Mouse (Mus musculus) embryonic facial prominence, embryonic 10.5 days (tissue): ENCODE data around the gene Prl3d2. TPM values are rescaled to one million over a fixed set of nuclear protein-coding genes. Genes with fewer than 3 reads are reported as not detected.
"Not testable (repeated sequence)": the region's sequence is repeated elsewhere in the genome, so short reads cannot be mapped to it uniquely, and the experiment has no call there.

Experiments used
- DNase-seq: peaks from one replicate; pipeline ENCODE4 v3.0.0-alpha.2; 2017; ENCODE audit warnings: low spot score
- H3K27ac ChIP-seq: fragments of 300-500 bp; sonication (generic); replicated peaks from 2 replicates; pipeline ENCODE4 v1.5.1; 2016; ENCODE audit warnings: mild to moderate bottlenecking
- H3K27me3 ChIP-seq: fragments of 300-500 bp; sonication (generic); replicated peaks from 2 replicates; pipeline ENCODE4 v1.6.1; 2016; ENCODE audit warnings: low read depth, mild to moderate bottlenecking; ENCODE audit not compliant: poor library complexity, severe bottlenecking
- H3K36me3 ChIP-seq: fragments of 300-500 bp; sonication (generic); replicated peaks from 2 replicates; pipeline ENCODE4 v1.6.1; 2016; ENCODE audit warnings: mild to moderate bottlenecking, moderate library complexity
- H3K4me1 ChIP-seq: fragments of 300-500 bp; sonication (generic); 2 replicates; pipeline ENCODE4 v1.6.1; 2016
- H3K4me3 ChIP-seq: fragments of 300-500 bp; sonication (generic); 2 replicates; pipeline ENCODE4 v1.5.1; 2016; ENCODE audit warnings: mild to moderate bottlenecking, moderate library complexity
- H3K9me3 ChIP-seq: fragments of 300-500 bp; sonication (generic); 2 replicates; pipeline ENCODE4 v1.6.1; 2016; ENCODE audit warnings: mild to moderate bottlenecking
- WGBS: fragments of 180-500 bp; shearing (Covaris S2); methylation state at CpG from one replicate; pipeline ENCODE4 v1.1.7; 2016; 5-methylcytosine and 5-hydroxymethylcytosine counted together
- polyA plus RNA-seq: library from polyadenylated mRNA; unstranded; fragments of >200 nt; fragmentation: Nextera tagmentation; extraction: Ambion mirVana; gene quantifications from 2 replicates; pipeline ENCODE4 v1.2.1, GENCODE M21; 2016

The Prl3d2 gene
- not detected in 2 replicates for polyA plus RNA-seq

- DNase-seq, H3K4me3 ChIP-seq, H3K27ac ChIP-seq, H3K36me3 ChIP-seq, H3K27me3 ChIP-seq, H3K9me3 ChIP-seq, H3K4me1 ChIP-seq: not testable (repeated sequence)
- 89% methylated on average over 4 of the region's 4 CpGs for WGBS
These were observed at the start of gene Prl3d2 for GRCm38 (mm10) chr13:27121398-27121797. Gene Prl3d2 (plus strand): TSS chr13:27121698.

DNA sequence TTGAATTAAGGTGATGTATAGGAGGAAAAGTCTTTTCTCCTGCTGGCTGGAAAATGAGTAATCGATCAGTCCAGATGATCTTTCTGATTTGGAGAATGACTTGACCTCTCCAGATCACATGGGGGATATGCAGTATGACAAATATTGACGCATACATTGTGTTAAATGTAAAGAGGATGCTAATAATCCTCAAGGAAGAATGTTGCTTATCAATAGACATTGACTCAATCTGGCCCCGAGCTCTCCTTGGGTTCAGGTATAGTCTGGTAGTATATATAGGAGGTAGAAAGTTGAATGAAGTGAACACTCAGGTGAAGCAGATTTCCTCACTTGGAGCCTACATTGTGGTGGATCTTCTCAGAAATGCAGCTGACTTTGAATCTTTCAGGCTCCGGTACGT lies 27.6 kb upstream of the Prl3d2 start, which contains the start of gene Prl3d1:
Prl3d1 (plus strand) TSS at position 301 of the 400 bp plus-strand sequence.
- H3K9me3 ChIP-seq, H3K4me3 ChIP-seq, H3K36me3 ChIP-seq, H3K27me3 ChIP-seq, DNase-seq, H3K27ac ChIP-seq, H3K4me1 ChIP-seq: not testable (repeated sequence)
- 92% methylated on average over 5 of the region's 5 CpGs for WGBS

GRCm38 (mm10) chr13:27148264-27148663 lies 26.8 kb downstream of the Prl3d2 start:
- no peak overlapping the region for H3K4me3 ChIP-seq
- H3K27ac ChIP-seq, result no peak overlapping the region
- H3K9me3 ChIP-seq, result no peaks in the 10 kb centered on the region
- H3K27me3 ChIP-seq, result no peaks in the 10 kb centered on the region
- no peaks in the 10 kb centered on the region for H3K4me1 ChIP-seq
- H3K36me3 ChIP-seq, result no peaks in the 10 kb centered on the region
- 77% methylated on average over 1 of the region's 1 CpGs for WGBS
- no peak for DNase-seq

- WGBS, result 91% methylated on average over 3 of the region's 3 CpGs
- not testable (repeated sequence) for H3K27me3 ChIP-seq, H3K4me1 ChIP-seq, H3K9me3 ChIP-seq, H3K36me3 ChIP-seq, H3K27ac ChIP-seq, H3K4me3 ChIP-seq, DNase-seq
These were observed 35.0 kb downstream of the Prl3d2 start, which contains the start of gene Prl3d3 for GRCm38 (mm10) chr13:27156490-27156889. Gene Prl3d3 (plus strand): TSS chr13:27156790.

Other genes with a start within 250 kb of the Prl3d2 start
- not detected in 2 replicates for gene Prl, start 64.1 kb upstream of the Prl3d2 start, polyA plus RNA-seq
- gene Prl3d1, start 27.5 kb upstream of the Prl3d2 start, polyA plus RNA-seq, result not detected in 2 replicates
- gene Prl3d3, start 35.1 kb downstream of the Prl3d2 start, polyA plus RNA-seq, result not detected in 2 replicates
- gene Prl3c1, start 75.0 kb downstream of the Prl3d2 start, polyA plus RNA-seq, result not detected in 2 replicates
- 1.5 and 2.2 TPM in 2 replicates for gene Prl3b1, start 120.1 kb downstream of the Prl3d2 start, polyA plus RNA-seq
- gene Prl3a1, start 137.7 kb downstream of the Prl3d2 start, polyA plus RNA-seq, result not detected in 2 replicates
- not detected in 2 replicates for gene Prl6a1, start 190.9 kb downstream of the Prl3d2 start, polyA plus RNA-seq
- not detected in 2 replicates for gene Prl8a2, start 224.0 kb downstream of the Prl3d2 start, polyA plus RNA-seq